Mouse (Mus musculus): ENCODE results near the gene Armh3. TPM values are rescaled to one million over a fixed set of nuclear protein-coding genes. Genes with fewer than 3 reads are reported as not detected.

The Armh3 gene
- polyA plus RNA-seq, 3 experiments from 2014 or later = 8.0 to 10.9 (median 9.5) TPM

DNA sequence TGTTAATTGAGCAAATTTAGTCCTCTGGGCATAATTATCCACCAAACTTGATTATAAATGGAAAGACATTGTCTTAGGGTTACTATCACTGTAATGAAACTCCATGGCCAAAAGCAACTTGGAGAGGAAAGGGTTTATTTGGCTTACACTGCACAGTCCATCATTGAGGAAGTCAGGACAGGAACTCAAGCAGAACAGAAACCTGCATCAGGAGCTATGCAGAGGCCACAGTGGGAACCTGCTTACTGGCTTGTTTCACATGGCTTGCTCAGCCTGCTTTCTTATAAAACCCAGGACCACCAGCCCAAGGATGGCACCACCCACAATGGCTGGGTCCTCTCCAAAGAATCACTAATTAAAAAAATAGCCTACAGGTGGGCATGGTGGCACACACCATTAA lies 13.9 kb downstream of the Armh3 start:
- no peak for ATAC-seq

DNA sequence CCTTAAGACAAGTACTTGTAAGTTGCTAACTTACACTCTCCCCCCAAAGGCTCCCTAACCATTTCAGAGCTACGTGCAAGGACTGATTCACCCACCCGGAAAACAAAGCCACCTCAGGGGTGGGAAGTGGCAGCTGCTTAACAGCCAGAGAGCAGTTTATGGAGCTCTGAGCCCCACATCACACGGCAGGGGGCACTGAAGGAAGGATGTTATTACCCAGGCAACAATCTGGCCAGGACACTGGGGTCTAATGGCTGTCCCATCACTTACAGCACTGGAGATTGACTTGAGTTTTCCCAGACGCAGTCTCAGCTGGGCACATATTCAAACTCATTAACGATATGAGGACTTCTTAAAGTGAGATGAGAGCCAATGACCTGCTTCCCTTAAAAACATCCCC lies 37.5 kb downstream of the Armh3 start:
- no peak for ATAC-seq

DNA sequence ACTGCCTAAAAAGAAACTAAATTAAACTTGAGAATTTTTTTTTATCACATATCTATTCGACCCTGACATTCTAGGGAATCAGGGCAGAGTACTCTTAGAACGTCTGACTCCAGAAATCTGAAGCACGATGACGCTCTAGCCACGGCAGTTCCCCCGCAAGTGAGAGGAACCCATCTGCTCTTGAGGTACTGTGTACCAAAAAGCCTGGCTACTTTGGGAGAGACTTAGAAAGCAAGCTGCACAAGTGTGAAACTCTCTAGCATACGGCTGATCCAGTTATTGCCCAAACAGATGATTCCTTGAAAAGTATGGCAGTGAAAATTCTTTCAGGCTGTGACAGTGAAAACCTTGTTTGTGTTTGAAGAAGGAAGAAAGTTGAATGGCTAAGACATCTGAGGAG lies 41.6 kb downstream of the Armh3 start:
- ATAC-seq = no peak

DNA sequence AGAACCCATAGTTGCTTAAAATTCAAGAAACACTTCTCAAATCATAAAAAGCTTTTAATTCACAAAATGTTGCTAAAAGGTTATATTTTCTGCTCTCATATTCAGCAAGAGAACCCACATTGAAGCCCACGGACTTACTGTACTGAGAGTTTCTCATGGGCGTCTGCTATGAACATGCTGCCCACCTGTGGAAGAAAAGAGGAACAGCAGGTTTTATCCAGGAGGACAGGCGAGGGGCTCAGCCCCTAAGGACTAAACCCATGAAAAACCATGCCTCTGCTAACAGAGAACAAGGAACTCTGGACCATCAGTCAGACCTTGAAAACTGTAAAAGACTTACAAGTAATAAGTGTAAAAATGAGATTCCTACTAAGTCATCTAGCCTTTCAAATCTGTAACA lies 45.0 kb downstream of the Armh3 start:
- ATAC-seq = no peak

DNA sequence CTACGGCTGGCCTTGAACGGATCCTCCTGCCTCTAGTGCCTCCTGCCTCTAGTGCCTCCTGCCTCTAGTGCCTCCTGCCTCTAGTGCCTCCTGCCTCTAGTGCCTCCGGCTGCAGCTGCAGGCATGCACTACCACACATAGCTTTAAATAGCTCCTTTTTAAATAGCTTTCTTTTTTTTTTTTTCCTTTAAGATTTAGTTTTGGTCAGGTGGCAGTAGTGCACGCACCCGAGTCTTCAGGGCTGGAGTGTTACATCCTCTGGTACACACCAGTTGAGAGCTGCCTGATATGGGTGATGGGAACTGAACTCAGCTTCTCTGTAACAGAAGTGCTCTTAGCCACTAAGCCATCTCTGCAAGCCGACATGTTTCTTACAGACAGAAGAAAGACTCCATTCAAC lies 49.1 kb downstream of the Armh3 start:
- ATAC-seq = no peak

DNA sequence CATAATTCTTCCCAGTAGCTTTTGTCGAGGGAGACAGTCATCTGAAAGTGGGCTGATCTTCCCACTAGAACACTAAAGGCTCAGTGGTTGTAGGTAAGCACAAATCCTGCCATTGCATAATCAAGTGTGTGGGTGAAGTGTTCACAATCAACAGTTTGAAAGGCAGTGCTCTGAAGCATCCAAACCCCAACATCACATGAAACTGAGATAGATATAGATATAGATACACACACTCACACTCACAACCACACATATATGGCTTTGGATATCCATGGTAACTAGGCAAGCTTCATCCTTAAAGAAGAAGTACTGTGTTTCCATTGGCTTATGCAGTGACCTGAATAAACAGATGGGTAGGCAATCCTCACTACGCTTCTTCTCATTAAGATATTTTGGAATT lies 50.5 kb downstream of the Armh3 start:
- no peak for ATAC-seq

DNA sequence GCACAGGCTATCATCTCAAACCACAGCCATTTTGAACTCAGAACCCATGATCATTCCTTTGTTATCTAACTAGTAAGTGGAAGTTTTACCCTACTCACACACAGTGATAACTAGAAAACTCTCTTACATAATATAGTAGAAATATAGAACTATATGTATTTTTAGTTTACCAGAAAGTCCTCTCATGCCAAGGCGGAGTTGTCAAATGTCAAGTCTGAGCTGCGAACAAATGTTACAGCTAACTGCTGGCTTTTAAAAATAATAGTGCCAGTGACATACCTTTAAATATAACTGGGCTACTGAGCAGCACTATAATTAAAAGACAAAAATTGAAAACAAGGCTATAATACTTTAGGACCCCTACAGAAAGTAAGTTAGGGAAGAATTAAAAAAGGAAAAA lies 51.0 kb downstream of the Armh3 start:
- ATAC-seq = no peak

DNA sequence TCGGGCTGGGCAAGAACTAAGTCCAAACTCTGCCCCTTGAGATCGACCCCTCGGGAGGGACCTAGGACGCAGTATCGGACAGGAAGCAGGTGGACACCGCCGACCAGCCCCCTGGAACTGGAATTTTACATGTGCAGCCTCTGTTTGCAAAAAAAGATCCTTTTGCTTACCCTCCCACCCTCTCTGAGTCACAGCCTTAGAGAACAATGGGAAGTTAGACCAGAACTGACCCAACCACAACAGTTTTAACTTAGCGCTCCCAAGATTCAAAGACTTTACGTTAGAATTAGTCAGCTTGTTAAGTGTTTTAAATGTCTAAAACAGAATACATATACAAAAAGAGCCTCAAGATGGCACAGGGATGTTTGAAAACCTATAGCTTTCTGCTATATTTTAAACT lies 51.7 kb downstream of the Armh3 start:
- no peak for ATAC-seq

DNA sequence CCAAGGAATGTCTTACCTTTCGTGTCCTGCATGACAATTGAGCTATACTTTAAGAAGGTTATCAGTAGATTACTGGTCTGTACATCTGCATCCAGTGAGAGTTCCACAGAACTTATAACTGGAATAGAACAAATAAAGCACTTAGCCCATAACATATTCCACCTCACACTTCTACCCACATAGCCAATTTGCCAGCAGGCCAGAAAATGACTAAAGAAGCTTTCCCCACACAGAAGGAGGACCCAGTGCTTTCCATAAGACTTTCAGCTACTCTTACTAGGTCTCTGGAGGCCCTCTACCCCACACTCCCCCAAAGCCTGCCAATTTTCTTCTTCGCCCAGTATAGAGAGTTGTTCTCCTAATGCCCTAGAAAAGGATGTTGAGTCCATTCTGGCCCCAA lies 52.3 kb downstream of the Armh3 start:
- no peak for ATAC-seq

DNA sequence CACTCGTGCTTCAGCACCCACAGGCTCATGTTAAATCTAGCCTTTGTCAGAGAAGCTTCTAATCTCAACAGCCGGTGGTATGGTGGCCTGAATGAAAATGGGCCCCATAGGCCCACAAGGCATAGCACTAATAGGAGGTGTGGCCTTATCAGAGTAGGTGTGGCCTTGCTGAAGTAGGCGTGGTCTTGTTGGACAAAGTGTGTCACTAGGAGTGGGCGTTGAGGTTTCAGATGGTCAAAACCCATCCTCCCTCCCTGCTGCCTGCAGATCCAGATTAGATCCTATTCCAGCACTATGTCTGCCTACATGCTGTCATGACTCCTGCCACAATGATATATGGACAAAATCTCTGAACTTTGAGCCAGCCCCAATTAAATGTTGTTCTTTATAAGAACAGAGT lies 54.5 kb downstream of the Armh3 start:
- no peak for ATAC-seq

DNA sequence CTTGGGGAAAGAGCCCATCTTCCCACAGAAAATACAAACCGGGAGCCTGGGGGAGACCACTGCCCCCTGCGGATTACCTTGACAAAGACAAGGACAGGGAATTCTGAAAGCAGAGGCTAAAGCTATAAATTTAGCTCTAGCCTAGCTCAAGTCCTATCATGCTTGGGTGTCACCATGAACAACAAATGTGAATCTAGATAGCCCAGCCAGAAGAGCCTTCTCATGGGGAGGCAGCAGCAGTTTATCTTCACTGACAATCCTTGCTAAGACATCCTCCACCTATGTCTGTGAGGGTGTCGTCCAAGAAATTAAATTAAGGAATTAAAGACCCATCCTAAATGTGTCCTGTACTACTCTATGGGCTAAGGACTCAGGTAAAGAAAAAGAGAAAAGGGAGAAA lies 60.2 kb downstream of the Armh3 start:
- no peak for ATAC-seq

DNA sequence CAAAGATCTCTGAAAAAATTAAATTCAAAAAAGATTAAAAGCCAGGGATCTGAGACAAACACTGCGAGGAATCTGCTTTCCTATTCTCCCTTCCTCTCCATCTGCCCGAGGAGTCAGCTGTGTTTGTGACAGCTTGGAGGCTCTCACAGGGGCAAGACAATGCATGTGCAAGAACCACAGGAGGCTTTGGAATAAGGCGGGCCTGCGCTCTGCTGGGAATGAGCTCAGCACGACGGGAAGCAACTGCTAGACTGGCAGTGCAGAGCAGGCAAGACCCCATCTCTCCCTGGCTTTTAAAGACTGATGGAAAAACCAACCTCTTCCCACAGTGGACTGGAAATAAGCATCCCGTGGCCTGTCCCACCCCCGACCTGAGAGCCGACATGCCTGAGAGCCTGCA lies 60.8 kb downstream of the Armh3 start:
- ATAC-seq = no peak

DNA sequence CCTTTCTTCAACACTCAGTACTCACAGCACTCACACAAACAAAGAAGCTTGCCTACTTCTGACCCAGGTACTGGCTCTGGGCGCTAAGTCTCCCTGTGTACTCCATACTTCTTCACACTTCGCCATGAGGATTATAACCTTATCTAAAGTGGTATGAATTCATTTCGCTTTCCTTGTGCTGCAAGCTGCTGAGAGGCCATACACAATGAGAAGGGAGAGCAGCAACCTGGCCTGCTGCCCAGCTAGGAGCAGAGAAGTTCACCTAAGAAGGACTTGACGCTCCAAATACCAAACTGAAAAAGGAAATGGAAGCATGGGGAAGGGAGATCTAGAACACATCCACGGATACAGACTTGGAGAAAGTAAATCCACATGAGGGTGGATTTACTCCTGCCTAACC lies 71.1 kb downstream of the Armh3 start:
- no peak for ATAC-seq

DNA sequence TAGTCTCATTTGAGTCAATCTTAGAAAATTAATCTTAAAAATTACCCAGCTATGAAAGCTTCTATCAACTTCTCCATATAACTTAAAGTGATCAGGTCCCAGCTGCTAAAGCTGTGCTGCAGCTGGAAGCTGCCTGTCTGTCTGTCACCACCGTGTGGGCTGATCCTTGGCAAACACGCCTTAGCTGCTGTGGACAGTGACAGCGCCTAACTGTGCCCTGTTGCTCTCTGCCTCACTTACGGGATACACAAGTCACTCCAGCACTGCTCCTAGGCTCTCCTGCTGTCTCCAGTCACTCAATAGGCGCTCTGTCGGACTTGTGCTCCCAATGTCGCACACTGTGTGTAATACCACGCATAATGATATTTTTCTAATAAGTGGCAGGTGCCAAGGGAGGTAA lies 71.9 kb downstream of the Armh3 start:
- ATAC-seq = no peak

DNA sequence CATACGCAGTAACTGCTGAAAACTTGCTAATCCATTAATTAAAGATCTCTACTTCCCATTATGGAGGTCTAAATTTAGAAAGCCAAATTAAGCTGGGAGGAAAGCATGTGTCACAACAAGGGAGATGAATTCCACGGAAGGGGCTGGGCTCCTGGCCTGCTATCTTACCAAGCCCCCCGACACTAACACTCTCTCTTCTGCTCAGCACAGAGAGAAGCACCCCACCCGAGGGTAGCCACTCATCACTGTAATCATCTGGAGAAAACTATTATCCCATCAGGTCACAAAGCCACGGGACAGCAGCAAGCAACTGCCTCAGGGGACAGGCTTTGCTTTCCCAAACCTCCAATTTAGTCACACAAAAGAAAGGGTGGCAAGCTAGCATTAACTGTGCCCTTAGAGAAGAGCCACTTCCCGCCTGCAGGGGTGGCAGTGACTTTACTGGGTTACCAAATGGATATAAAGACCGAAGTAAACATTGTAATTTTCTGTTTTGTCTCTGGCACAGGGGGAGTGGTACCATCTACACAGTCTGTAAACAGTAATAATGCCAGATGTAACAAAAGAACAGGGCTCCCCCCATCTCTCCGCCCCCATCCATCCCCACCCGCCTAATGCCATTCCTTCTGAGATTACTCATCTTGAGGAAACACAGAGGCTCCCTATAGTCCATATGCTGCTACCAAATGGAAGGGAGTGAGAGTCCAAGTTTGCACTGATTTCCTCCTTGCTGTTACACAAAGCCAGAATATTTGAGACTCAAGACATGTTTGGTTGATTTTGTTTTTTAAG lies 77.8 kb downstream of the Armh3 start:
- no peak for ATAC-seq

DNA sequence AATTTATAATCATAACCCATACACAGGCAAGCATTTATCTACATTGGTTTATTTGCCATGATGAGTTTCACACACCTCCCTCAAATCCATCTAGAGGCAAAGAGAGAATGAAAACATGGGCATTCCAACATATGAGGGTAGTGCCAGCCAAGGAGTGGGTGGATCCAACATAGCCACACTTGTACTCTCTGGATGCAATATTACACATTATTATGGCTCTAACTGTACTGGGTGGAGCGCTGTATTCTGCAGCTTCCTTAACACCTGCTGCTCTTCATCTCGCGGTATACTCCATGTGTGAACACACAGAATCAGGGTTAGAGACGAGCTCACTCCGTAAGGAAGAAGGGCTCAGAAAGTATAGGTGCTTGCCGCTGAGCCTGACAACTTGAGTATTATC lies 79.9 kb downstream of the Armh3 start:
- no peak for ATAC-seq

DNA sequence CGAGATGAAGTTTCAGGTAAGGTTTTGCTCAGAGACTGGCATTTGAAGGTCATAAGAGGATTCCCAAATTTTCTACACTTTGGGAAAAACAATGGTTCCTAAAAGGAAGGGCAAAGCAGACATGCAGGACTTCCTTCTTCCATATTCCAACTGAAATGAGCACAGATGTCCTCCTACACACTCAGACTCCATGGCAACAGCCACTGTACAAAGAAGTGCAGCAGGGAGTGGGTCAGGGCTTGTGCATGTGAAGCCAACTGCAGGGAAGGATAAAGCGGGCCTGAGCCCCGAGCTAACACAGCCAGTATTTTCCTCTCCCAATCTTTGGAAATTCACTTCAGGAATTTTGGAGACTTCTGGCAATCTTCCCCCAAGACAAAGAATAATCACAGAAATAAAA lies 80.4 kb downstream of the Armh3 start:
- ATAC-seq = no peak

DNA sequence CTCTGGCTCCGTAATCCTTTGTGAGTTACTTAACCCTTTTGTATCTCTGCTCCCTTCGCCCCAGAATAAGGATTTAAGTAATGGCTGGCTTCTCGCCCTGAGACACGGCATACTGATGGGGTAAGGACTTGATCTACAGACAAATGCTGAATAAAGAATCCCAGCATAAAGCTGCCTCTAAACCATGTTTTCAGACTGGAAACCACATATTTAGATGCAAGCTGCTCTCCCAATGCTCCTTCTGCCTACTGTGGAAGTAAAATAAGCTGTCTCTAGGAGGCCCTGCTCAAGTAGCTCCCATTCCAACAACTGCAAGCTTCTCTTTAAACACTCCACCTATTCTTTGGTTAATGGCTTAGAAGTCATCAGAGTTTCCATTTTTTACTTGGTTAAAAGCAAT lies 81.8 kb downstream of the Armh3 start:
- ATAC-seq = no peak

DNA sequence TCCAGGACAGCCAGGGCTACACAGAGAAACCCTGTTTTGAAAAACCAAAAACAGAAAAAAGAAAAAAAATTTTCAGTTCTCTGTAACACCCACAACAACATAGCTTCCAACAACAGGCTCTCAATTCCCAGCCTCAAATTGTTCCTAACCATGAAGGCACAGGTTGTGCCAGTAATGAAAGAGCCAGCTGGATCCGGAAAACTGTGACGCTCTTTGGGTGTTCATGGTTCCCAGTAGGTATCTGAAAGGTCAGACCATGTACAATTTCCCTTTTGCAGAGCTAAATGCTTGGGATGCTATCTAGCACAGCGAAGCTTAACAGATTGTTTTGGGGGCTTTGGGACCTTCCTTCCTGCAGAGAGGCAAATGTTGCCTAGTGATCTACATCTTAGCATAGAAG lies 82.3 kb downstream of the Armh3 start:
- no peak for ATAC-seq

DNA sequence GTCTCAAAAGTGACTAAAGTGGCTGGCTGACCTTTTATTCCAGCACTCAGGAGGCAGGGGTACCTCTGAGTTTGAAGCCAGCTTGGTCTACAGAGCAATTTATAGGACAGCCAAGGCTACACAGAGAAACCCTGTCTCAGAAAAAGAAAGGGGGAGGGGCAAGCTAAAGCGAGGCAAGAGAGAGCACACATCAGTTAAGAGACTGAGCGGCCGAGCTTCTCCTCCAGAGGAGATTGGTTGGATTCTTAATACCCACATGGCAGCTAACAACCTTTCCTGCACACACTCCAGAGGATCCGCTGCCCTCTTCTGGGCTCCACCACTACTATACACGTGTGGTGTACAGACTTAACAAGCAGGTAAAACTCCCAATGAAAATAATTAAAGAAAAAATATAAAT lies 85.3 kb downstream of the Armh3 start:
- ATAC-seq = no peak

DNA sequence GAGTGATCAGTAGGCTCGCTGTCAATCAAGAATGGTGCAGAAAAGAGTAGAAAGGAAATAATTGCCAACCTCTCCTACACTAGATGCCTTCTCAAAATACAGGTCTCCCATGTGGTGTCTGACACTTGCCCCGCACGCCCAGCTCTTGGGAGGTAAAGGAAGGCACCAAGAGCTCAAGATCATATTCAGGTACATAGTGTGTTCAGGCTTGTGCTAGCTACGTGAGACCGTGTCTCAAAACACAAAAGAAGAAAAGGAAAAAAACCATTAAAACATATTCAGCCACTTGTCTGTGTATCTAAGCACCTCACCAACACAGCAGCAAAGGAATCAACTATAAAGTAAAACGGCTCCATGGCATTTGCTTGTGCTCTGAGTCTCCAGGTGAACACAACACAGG lies 85.9 kb downstream of the Armh3 start:
- no peak for ATAC-seq

DNA sequence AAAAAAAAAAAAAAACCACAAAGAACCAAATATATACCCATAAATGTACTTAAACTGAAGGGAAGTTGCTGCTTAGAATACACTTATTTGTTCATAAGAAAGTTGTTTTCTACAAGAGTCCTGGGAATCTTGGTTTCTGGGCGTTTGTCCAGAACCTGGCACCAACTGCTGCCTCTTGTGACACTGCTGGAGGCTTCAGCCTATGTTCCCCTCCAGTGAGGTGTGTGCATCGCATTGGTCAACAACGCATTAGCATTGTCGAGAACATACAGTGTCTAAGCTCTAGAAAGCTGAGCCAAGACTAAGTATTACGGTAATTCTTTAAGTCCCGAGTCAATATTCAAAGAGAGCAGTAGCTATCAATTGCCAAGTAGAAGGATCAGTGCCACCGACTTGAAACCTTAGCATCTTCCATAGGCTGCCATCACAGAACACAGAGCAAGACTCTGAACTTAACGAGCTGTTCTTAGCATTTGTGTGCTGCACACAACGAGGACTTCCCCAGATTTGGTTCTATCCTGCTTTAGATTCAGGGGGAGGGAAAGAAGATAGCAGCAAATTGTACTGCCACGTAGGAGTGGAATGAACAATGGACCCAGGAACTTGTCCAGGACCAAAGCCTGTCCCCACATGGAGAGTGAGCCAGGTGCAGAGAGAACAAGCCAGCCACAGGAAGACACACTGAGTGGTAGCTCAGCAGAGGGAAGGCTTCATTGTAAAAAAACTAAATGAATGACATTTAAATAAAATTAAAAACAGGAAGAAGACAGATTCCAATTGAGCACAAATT lies 86.9 kb downstream of the Armh3 start:
- ATAC-seq = no peak

DNA sequence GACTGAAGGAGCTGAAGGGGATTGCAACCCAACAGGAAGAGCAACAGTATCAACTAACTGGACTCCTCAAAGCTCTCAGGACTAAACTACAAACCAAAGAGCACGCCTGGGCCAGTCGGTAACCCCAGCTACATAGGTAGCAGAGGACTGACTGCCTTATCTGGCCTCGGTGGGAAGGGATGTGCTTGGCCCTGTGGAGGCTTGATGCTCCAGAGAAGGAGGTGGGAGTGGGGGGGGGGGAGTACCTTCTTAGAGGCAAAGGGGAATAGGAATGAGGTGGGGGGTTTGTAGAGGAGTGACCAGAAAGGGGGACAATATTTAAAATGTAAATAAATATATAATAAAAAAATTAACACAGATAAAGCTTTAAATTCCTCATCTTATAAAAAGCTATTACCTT lies 90.0 kb downstream of the Armh3 start:
- ATAC-seq = no peak

DNA sequence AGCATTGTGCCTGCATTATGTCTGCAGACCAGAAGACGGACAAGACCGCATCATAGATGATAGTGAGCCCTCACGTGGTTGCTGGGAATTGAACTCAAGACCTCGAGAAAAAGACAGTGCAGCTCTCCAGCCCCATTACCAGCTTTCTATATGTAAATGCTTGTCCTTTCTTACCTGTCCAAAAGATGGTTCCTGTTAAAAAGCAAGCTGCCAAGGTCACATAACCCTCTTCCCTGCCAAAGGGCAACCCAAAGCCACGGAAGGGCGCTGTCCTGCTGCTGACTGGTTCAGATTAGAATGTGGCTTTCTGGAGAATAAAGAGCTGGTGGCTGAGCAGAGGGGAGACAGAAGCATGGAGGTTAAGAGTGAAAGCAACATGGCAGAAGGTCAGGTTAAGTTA lies 90.9 kb downstream of the Armh3 start:
- ATAC-seq = no peak

DNA sequence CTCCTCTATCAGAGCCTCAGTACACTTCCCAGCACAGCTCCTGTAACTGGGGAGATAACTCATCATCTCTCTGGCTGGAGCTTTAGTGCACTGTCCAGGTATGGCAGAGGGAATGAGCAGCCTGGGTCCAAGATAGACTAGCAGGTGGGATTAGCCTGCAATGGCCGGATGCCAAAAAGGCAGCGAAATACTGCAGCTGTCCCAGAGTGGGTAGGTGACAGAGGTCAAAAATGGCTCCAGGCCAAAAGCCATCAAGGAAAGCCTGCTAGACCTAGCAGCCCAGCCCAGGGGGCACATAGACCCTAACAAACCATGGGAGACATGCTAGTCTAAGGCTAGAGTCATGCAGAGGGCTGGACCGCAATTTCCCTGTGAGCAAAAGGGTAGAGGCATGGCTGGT lies 94.4 kb downstream of the Armh3 start:
- ATAC-seq = no peak
